ENCODE assay signal across 8 mouse cellular contexts in the genomic region with DNA sequence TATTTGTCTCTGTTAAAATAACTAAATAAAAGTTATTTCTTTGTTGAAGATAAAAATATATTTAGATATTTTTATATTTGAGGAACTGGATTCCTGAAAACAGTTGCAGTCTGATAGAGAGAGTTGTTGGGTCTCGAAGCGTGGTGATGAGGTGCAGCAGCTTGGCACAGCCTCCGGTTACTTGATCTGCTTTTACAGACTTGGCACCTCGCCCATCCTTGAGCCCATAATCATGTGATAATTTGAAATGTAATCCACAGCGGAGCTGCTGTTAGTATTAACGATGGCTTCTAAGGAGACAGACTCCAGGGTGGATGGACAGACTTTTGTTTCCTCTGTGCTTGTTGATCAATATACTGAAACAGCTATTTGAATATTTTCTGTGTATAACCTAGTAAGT. TPM values are rescaled to one million over a fixed set of nuclear protein-coding genes. Genes with fewer than 3 reads are reported as not detected.
DNase-seq lines count a peak whose midpoint lies in the region; ATAC-seq lines count a peak whose summit lies in the region.

No protein-coding gene starts in this region.

- ATAC-seq in forebrain, embryonic 11.5 days (replicated peaks; ENCODE audit: low FRiP score): 0 out of 2 replicates have a peak, but pooled peaks have one; percentile 44
- no peak for ATAC-seq in heart, embryonic 11.5 days (replicated peaks; ENCODE audit: insufficient number of reproducible peaks, low FRiP score, low TSS enrichment)
- peak; percentile 71 for ATAC-seq in megakaryocyte-erythroid progenitor cell, adult 5-6 weeks (replicated peaks; ENCODE audit: low FRiP score, low TSS enrichment, poor library complexity, severe bottlenecking)

- H3K4me1 ChIP-seq in forebrain, embryonic 11.5 days (replicated peaks; ENCODE audit: control insufficient read depth, insufficient read depth, low read length): peaks cover 6% of the 10 kb centered on the region; the same call in 1 of the 2 replicates
- peaks cover 79% of the 10 kb centered on the region for H3K4me1 ChIP-seq in forebrain, embryonic 10.5 days
- peaks cover 21% of the 10 kb centered on the region for H3K4me1 ChIP-seq in heart, embryonic 11.5 days (ENCODE audit: control insufficient read depth, insufficient read depth, low read length)

- H3K36me3 ChIP-seq in forebrain, embryonic 11.5 days (ENCODE audit: control insufficient read depth, insufficient read depth, low read length): no peaks in the 10 kb centered on the region
- H3K36me3 ChIP-seq in forebrain, embryonic 10.5 days (replicated peaks): 0 out of 2 replicates have a peak, but pooled peaks cover 5% of the 10 kb centered on the region
- H3K36me3 ChIP-seq in heart, embryonic 11.5 days (ENCODE audit: control insufficient read depth, insufficient read depth, low read length): no peaks in the 10 kb centered on the region

- no peak overlapping the region for H3K9ac ChIP-seq in forebrain, embryonic 11.5 days (ENCODE audit: low read length)
- H3K9ac ChIP-seq in heart, embryonic 11.5 days (ENCODE audit: low read depth, low read length): no peak overlapping the region

- no peak overlapping the region for H3K4me2 ChIP-seq in forebrain, embryonic 11.5 days (ENCODE audit: low read depth, low read length, severe bottlenecking)
- H3K4me2 ChIP-seq in heart, embryonic 11.5 days: peak overlapping the region; percentile 24

- WGBS in forebrain, embryonic 11.5 days: 45% methylated on average over 6 of the region's 6 CpGs
- WGBS in forebrain, embryonic 10.5 days: 70% methylated on average over 6 of the region's 6 CpGs
- 25% methylated on average over 6 of the region's 6 CpGs for WGBS in heart, embryonic 11.5 days (ENCODE audit: insufficient replicate concordance)

- peak; percentile 64 for DNase-seq in forebrain, embryonic 11.5 days (ENCODE audit: low spot score)
- DNase-seq in forebrain, embryonic 10.5 days (ENCODE audit: extremely low spot score, low spot score): no peak
- DNase-seq in MN1 (ENCODE audit: low spot score): peak; percentile 90
- DNase-seq in cerebellum, postnatal 25 days: peak; percentile 72 to 86
- peak; percentile 83 for DNase-seq in kidney, postnatal 10 days
- DNase-seq in thymus, postnatal 25 days: no peak

- no peaks in the 10 kb centered on the region for H3K27me3 ChIP-seq in forebrain, embryonic 11.5 days (ENCODE audit: control insufficient read depth, insufficient read depth, low read length)
- H3K27me3 ChIP-seq in forebrain, embryonic 10.5 days (ENCODE audit: poor library complexity, severe bottlenecking): no peaks in the 10 kb centered on the region
- no peaks in the 10 kb centered on the region for H3K27me3 ChIP-seq in heart, embryonic 11.5 days (ENCODE audit: control insufficient read depth, insufficient read depth, low read length)

- H3K27ac ChIP-seq in forebrain, embryonic 11.5 days (ENCODE audit: low read depth, low read length): no peak overlapping the region
- H3K27ac ChIP-seq in forebrain, embryonic 10.5 days: no peak overlapping the region
- H3K27ac ChIP-seq in heart, embryonic 11.5 days (ENCODE audit: low read depth, low read length): no peak overlapping the region

- H3K9me3 ChIP-seq in forebrain, embryonic 11.5 days (ENCODE audit: control insufficient read depth, low read length): no peaks in the 10 kb centered on the region
- H3K9me3 ChIP-seq in forebrain, embryonic 10.5 days: no peaks in the 10 kb centered on the region
- no peaks in the 10 kb centered on the region for H3K9me3 ChIP-seq in heart, embryonic 11.5 days (replicated peaks; ENCODE audit: control insufficient read depth, low read length)

- no peak overlapping the region for H3K4me3 ChIP-seq in forebrain, embryonic 11.5 days (ENCODE audit: low read depth, low read length)
- no peak overlapping the region for H3K4me3 ChIP-seq in forebrain, embryonic 10.5 days
- H3K4me3 ChIP-seq in heart, embryonic 11.5 days (ENCODE audit: low read depth, low read length): no peak overlapping the region

RNA-seq across cellular contexts. Expression of gene Pten, which starts 35.3 kb away (rescaled TPM):
- polyA plus RNA-seq in forebrain, embryonic 11.5 days (2014; fragmentation: Nextera tagmentation; extraction: Ambion mirVana): 10.1 and 11.0 TPM in 2 replicates
- 7.3 and 8.7 TPM in 2 replicates for polyA plus RNA-seq in forebrain, embryonic 10.5 days (2016; fragmentation: Nextera tagmentation; extraction: Ambion mirVana)
- polyA plus RNA-seq in heart, embryonic 11.5 days (2014; fragmentation: Nextera tagmentation; extraction: Ambion mirVana): 5.1 and 9.6 TPM in 2 replicates
- total RNA-seq in megakaryocyte-erythroid progenitor cell, adult 5-6 weeks (2014; fragmentation: Nextera tagmentation): 51.0 and 53.2 TPM in 2 replicates
- total RNA-seq in megakaryocyte-erythroid progenitor cell, adult 5-6 weeks (2017): 63.2 and 90.9 TPM in 2 replicates

RNA-seq across cellular contexts. Expression of gene Atad1, which starts 53.0 kb away (rescaled TPM):
- 94.7 and 98.4 TPM in 2 replicates for polyA plus RNA-seq in forebrain, embryonic 11.5 days (2014; fragmentation: Nextera tagmentation; extraction: Ambion mirVana)
- polyA plus RNA-seq in forebrain, embryonic 10.5 days (2016; fragmentation: Nextera tagmentation; extraction: Ambion mirVana): 79.9 and 81.1 TPM in 2 replicates
- 60.1 and 65.8 TPM in 2 replicates for polyA plus RNA-seq in heart, embryonic 11.5 days (2014; fragmentation: Nextera tagmentation; extraction: Ambion mirVana)
- 31.4 and 49.4 TPM in 2 replicates for total RNA-seq in megakaryocyte-erythroid progenitor cell, adult 5-6 weeks (2014; fragmentation: Nextera tagmentation)
- total RNA-seq in megakaryocyte-erythroid progenitor cell, adult 5-6 weeks (2017): 78.5 and 83.7 TPM in 2 replicates

Comparison
In these comparisons a context has a peak if more than half of its experiments do, and no peak if none do; other contexts are left out.
1. DNase-seq: peak in forebrain, embryonic 11.5 days (single experiment), MN1 (single experiment), cerebellum, postnatal 25 days (2 of 2) and kidney, postnatal 10 days (single experiment); none in forebrain, embryonic 10.5 days (single experiment) and thymus, postnatal 25 days (single experiment).